Mouse (Mus musculus) lung, adult 10 weeks (tissue): Measurements from ENCODE around the gene Rprm. TPM values are rescaled to one million over a fixed set of nuclear protein-coding genes. Genes with fewer than 3 reads are reported as not detected.

ENCODE experiments used
- polyA plus RNA-seq: library from polyadenylated mRNA; stranded (reverse); fragments of 350-450 nt; fragmentation: Illumina TruSeq; extraction: RNeasy Lipid Tissue Mini Kit (QIAGEN cat#74804); gene quantifications from one replicate; pipeline ENCODE4 v1.2.3, GENCODE M21; 2014; ENCODE audit warnings: low read depth, low replicate concordance; ENCODE audit not compliant: insufficient read depth

Rprm gene
- polyA plus RNA-seq: 8.4 TPM

GRCm38 (mm10) chr2:54085430-54086087 is at the start of gene Rprm:
Rprm (minus strand) TSS chr2:54085552.

